Mouse (Mus musculus) WW6 (cell line): Measurements from ENCODE around the gene Dazl.

Source experiments
- DNase-seq: peaks from one replicate; pipeline ENCODE4 v3.0.0-alpha.2; 2013; ENCODE audit warnings: low read depth, low spot score

The Dazl gene

GRCm38 (mm10) chr17:50293241-50293731 lies at the start of gene Dazl:
Gene Dazl, minus strand, starts transcription at chr17:50293636.
- no peak for DNase-seq

GRCm38 (mm10) chr17:50341850-50342544 lies 48.6 kb upstream of the Dazl start:
- no peak for DNase-seq

- DNase-seq, result no peak
Observed at GRCm38 (mm10) chr17:50338901-50339300, 45.5 kb upstream of the Dazl start.

GRCm38 (mm10) chr17:50335776-50336175 lies 42.3 kb upstream of the Dazl start:
- DNase-seq, result no peak

GRCm38 (mm10) chr17:50334694-50335093 lies 41.3 kb upstream of the Dazl start:
- DNase-seq, result no peak

GRCm38 (mm10) chr17:50332012-50332300 lies 38.5 kb upstream of the Dazl start:
- no peak for DNase-seq

GRCm38 (mm10) chr17:50331171-50332011 lies 38.0 kb upstream of the Dazl start:
- peak; percentile 11 for DNase-seq

- DNase-seq, result no peak
Observed at GRCm38 (mm10) chr17:50330245-50330644, 36.8 kb upstream of the Dazl start.

GRCm38 (mm10) chr17:50324658-50325057 lies 31.2 kb upstream of the Dazl start:
- DNase-seq, result no peak

- DNase-seq, result no peak
Observed at GRCm38 (mm10) chr17:50318810-50319209, 25.4 kb upstream of the Dazl start.

GRCm38 (mm10) chr17:50316216-50317150 lies 23.0 kb upstream of the Dazl start:
- no peak for DNase-seq

GRCm38 (mm10) chr17:50310148-50310802 lies 16.8 kb upstream of the Dazl start:
- no peak for DNase-seq

- DNase-seq, result no peak
Observed at GRCm38 (mm10) chr17:50309512-50310072, 16.2 kb upstream of the Dazl start.

GRCm38 (mm10) chr17:50308880-50309279 lies 15.4 kb upstream of the Dazl start:
- DNase-seq, result no peak

- DNase-seq, result no peak
Observed at GRCm38 (mm10) chr17:50308059-50308647, 14.7 kb upstream of the Dazl start.

GRCm38 (mm10) chr17:50302867-50303266 lies 9.4 kb upstream of the Dazl start:
- DNase-seq, result no peak

- DNase-seq, result no peak
Observed at GRCm38 (mm10) chr17:50300171-50300841, 6.9 kb upstream of the Dazl start.

- DNase-seq, result no peak
Observed at GRCm38 (mm10) chr17:50298821-50299220, 5.4 kb upstream of the Dazl start.

- DNase-seq, result no peak
Observed at GRCm38 (mm10) chr17:50294726-50295125, 1.3 kb upstream of the Dazl start.

GRCm38 (mm10) chr17:50292661-50293171 lies 720 bp downstream of the Dazl start:
- DNase-seq, result peak; percentile 47
